ENCODE assay signal across 32 mouse cellular contexts in the genomic region with DNA sequence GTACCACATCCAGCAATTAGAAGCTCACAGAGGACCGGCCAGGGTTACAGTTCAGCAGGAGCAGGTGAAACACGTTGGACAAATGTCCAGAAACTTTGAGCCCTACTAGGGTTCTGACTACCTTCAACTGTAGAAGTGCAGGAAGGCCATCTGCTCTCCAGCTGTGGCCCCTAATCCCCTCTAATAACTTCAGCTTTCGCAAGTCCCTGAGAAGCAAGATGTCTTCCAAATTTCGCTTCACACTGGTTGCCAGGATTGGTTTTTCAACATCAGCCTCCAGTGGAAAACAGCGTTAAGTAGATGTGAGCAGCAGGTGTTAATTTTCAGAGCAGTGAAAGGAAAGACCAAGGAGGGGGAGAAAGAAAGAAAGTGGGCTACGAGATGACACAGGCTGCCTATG.
A peak's percentile ranks its signal among the peaks of the same experiment; 100 is the strongest.
DNase-seq lines count a peak whose midpoint lies in the region; ATAC-seq lines count a peak whose summit lies in the region.
"Had no signal": no experiment of that assay in that cellular context is flagged by ENCODE, and none has a peak within 500 bp of the region (broad histone marks: within the 10 kb centered on the region; RNA-seq: fewer than 3 reads in every experiment).

No protein-coding gene starts in this region.

- peaks cover 23% of the 10 kb centered on the region for H3K4me1 ChIP-seq in heart, embryonic 10.5 days
- H3K4me1 ChIP-seq in limb, embryonic 11.5 days (ENCODE audit: control insufficient read depth, insufficient read depth, low read length) = peaks cover 6% of the 10 kb centered on the region; the same call in 1 of the 2 replicates
- H3K4me1 ChIP-seq in limb, embryonic 10.5 days = peaks cover 22% of the 10 kb centered on the region
- H3K4me1 ChIP-seq: intestine, embryonic 15.5 days; liver, embryonic 15.5 days had no signal

- no peak overlapping the region for H3K4me2 ChIP-seq in limb, embryonic 11.5 days (ENCODE audit: low read depth, severe bottlenecking)
- H3K4me2 ChIP-seq: embryonic facial prominence, embryonic 13.5 days; forebrain, embryonic 12.5 days; intestine, embryonic 15.5 days; liver, embryonic 15.5 days; lung, embryonic 14.5 days; midbrain, embryonic 13.5 days; neural tube, embryonic 13.5 days had no signal

- no peaks in the 10 kb centered on the region for H3K27me3 ChIP-seq in heart, embryonic 10.5 days (ENCODE audit: insufficient read depth, poor library complexity, severe bottlenecking)
- H3K27me3 ChIP-seq in limb, embryonic 11.5 days (ENCODE audit: control insufficient read depth, insufficient read depth, low read length) = no peaks in the 10 kb centered on the region
- H3K27me3 ChIP-seq in limb, embryonic 10.5 days (ENCODE audit: low read depth, poor library complexity, severe bottlenecking) = no peaks in the 10 kb centered on the region
- H3K27me3 ChIP-seq: CH12.LX; embryonic facial prominence, embryonic 13.5 days; forebrain, embryonic 12.5 days; intestine, embryonic 15.5 days; liver, embryonic 15.5 days; neural tube, embryonic 13.5 days had no signal

- no peak overlapping the region for H3K27ac ChIP-seq in heart, embryonic 10.5 days
- H3K27ac ChIP-seq in limb, embryonic 11.5 days (replicated peaks; ENCODE audit: low read depth, low read length) = no peak overlapping the region
- no peak overlapping the region for H3K27ac ChIP-seq in limb, embryonic 10.5 days
- H3K27ac ChIP-seq: embryonic facial prominence, embryonic 13.5 days; forebrain, embryonic 12.5 days; intestine, embryonic 15.5 days; layer of hippocampus, adult 2 months; left cerebral cortex, adult 2 months; liver, embryonic 15.5 days; macrophage; midbrain, embryonic 13.5 days; neural tube, embryonic 13.5 days had no signal

- WGBS in heart, embryonic 10.5 days = 71% methylated on average over 6 of the region's 6 CpGs
- WGBS in limb, embryonic 11.5 days = 31% methylated on average over 6 of the region's 6 CpGs
- 51% methylated on average over 6 of the region's 6 CpGs for WGBS in limb, embryonic 10.5 days

- H3K9ac ChIP-seq in limb, embryonic 11.5 days (ENCODE audit: low read length) = no peak overlapping the region
- H3K9ac ChIP-seq: embryonic facial prominence, embryonic 13.5 days; forebrain, embryonic 12.5 days; intestine, embryonic 15.5 days; liver, embryonic 15.5 days; lung, embryonic 14.5 days; midbrain, embryonic 13.5 days; neural tube, embryonic 13.5 days had no signal

- H3K4me3 ChIP-seq in heart, embryonic 10.5 days = no peak overlapping the region
- no peak overlapping the region for H3K4me3 ChIP-seq in limb, embryonic 11.5 days (ENCODE audit: low read depth, low read length)
- no peak overlapping the region for H3K4me3 ChIP-seq in limb, embryonic 10.5 days
- H3K4me3 ChIP-seq: embryonic facial prominence, embryonic 13.5 days; erythroblast, embryonic 14.5 days; forebrain, embryonic 12.5 days; intestine, embryonic 15.5 days; layer of hippocampus, adult 2 months; left cerebral cortex, adult 2 months; liver, embryonic 15.5 days; midbrain, embryonic 13.5 days; neural tube, embryonic 13.5 days had no signal

- DNase-seq in embryo, embryonic 10.5 days (ENCODE audit: low spot score) = peak; percentile 6
- DNase-seq in embryo, embryonic 11 days = no peak
- DNase-seq in heart, adult 18-20 months = peak; percentile 63 to 71
- no peak for DNase-seq in heart, embryonic 10.5 days (ENCODE audit: low spot score)
- DNase-seq in limb, embryonic 11.5 days (ENCODE audit: low spot score) = peak; percentile 40
- no peak for DNase-seq in limb, embryonic 10.5 days (ENCODE audit: low spot score)
- DNase-seq in heart, postnatal 10 days = peak; percentile 22 to 48
- DNase-seq in adrenal gland, adult (ENCODE audit: inconsistent age in 2 of 2, low spot score in 1 of 2) = no peak
- DNase-seq: adrenal gland, adult 8-10 months; cerebellum, adult 8-10 months; cerebellum, postnatal 25 days; gastrocnemius, postnatal 36 days; kidney, adult 2 months; kidney, postnatal 36 days; left cerebral cortex, postnatal 4 days; lung, embryonic 14.5 days; right cerebral cortex, postnatal 4 days; thymus, adult 18-20 months; thymus, postnatal 36 days had no signal

- H3K9me3 ChIP-seq in heart, embryonic 10.5 days = no peaks in the 10 kb centered on the region
- no peaks in the 10 kb centered on the region for H3K9me3 ChIP-seq in limb, embryonic 11.5 days (ENCODE audit: control insufficient read depth, low read length)
- no peaks in the 10 kb centered on the region for H3K9me3 ChIP-seq in limb, embryonic 10.5 days (replicated peaks)
- H3K9me3 ChIP-seq: embryonic facial prominence, embryonic 13.5 days; forebrain, embryonic 12.5 days; intestine, embryonic 15.5 days; liver, embryonic 15.5 days; midbrain, embryonic 13.5 days; neural tube, embryonic 13.5 days had no signal

- ATAC-seq in limb, embryonic 11.5 days (ENCODE audit: insufficient number of reproducible peaks, low FRiP score, low TSS enrichment, low read depth) = no peak
- ATAC-seq: activated CD4-positive, CD25-positive, alpha-beta regulatory T cell, adult 4 months; hindbrain, embryonic 16.5 days; intestine, embryonic 15.5 days; midbrain, embryonic 13.5 days had no signal

- peaks cover 16% of the 10 kb centered on the region; the same call in 1 of the 2 replicates for H3K36me3 ChIP-seq in heart, embryonic 10.5 days
- H3K36me3 ChIP-seq in limb, embryonic 11.5 days (ENCODE audit: control insufficient read depth, insufficient read depth, low read length) = no peaks in the 10 kb centered on the region
- H3K36me3 ChIP-seq in limb, embryonic 10.5 days = no peaks in the 10 kb centered on the region
- H3K36me3 ChIP-seq: forebrain, embryonic 12.5 days; intestine, embryonic 15.5 days; midbrain, embryonic 13.5 days; neural tube, embryonic 13.5 days had no signal

- intact Hi-C loops in heart, postnatal 10 days (cut with DNase I) = no loop called here

Comparison
In these comparisons a context has a peak if more than half of its experiments do, and no peak if none do; other contexts are left out.
1. DNase-seq: peak in embryo, embryonic 10.5 days (single experiment), heart, adult 18-20 months (2 of 2), limb, embryonic 11.5 days (single experiment) and heart, postnatal 10 days (2 of 2); none in embryo, embryonic 11 days (single experiment), heart, embryonic 10.5 days (single experiment), limb, embryonic 10.5 days (single experiment) and adrenal gland, adult (0 of 2).